Mouse (Mus musculus) C2C12 (cell line): Measurements from ENCODE around the gene Chpf. TPM values are rescaled to one million over a fixed set of nuclear protein-coding genes. Genes with fewer than 3 reads are reported as not detected.

Experiments used
- H3K27me3 ChIP-seq: one replicate; pipeline ENCODE4 v1.6.1; 2011; ENCODE audit not compliant: control insufficient read depth, insufficient read depth, insufficient read length
- H3K36me3 ChIP-seq: one replicate; pipeline ENCODE4 v1.6.1; 2011; ENCODE audit not compliant: control insufficient read depth, insufficient read depth
- H3K4me3 ChIP-seq: one replicate; pipeline ENCODE4 v1.5.1; 2011; ENCODE audit warnings: mild to moderate bottlenecking, control low read depth; ENCODE audit not compliant: poor library complexity, insufficient read depth, severe bottlenecking
- H3K79me2 ChIP-seq: one replicate; pipeline ENCODE4 v1.6.1; 2011; ENCODE audit not compliant: control insufficient read depth, insufficient read depth
- H3K79me3 ChIP-seq: one replicate; pipeline ENCODE4 v1.6.1; 2011; ENCODE audit warnings: low read depth, control low read depth
- H3ac ChIP-seq: one replicate; pipeline ENCODE3; 2011; ENCODE audit warnings: low read depth; ENCODE audit not compliant: control insufficient read depth, insufficient read length
- CEBPB ChIP-seq: IDR thresholded peaks from one replicate; pipeline ENCODE4 v1.6.1; 2011; ENCODE audit warnings: low read depth, mild to moderate bottlenecking, control low read depth, moderate library complexity
- CTCF ChIP-seq: IDR thresholded peaks from one replicate; pipeline ENCODE4 v1.5.1; 2011; ENCODE audit not compliant: control insufficient read depth, insufficient read depth, insufficient read length
- FOSL1 ChIP-seq: IDR thresholded peaks from one replicate; pipeline ENCODE4 v1.8.0; 2011; ENCODE audit warnings: mild to moderate bottlenecking, low read length; ENCODE audit not compliant: poor library complexity, insufficient read depth, severe bottlenecking
- MAX ChIP-seq: IDR thresholded peaks from one replicate; pipeline ENCODE4 v1.6.1; 2011; ENCODE audit warnings: mild to moderate bottlenecking, control low read depth
- MYOD1 ChIP-seq: IDR thresholded peaks from one replicate; pipeline ENCODE4 v1.6.1; 2011; ENCODE audit warnings: low read depth; ENCODE audit not compliant: control insufficient read depth, insufficient read length
- MYOG ChIP-seq: IDR thresholded peaks from one replicate; pipeline ENCODE4 v1.6.1; 2011; ENCODE audit not compliant: control insufficient read depth, insufficient read length; ENCODE audit errors: extremely low read depth
- USF1 ChIP-seq: IDR thresholded peaks from one replicate; pipeline ENCODE4 v1.6.1; 2011; ENCODE audit warnings: low read depth, mild to moderate bottlenecking, control low read depth, moderate library complexity
- polyA plus RNA-seq: library from polyadenylated mRNA; unstranded; fragments of >200 nt; fragmentation: generic; extraction: Trizol; gene quantifications from one replicate; pipeline ENCODE4 v1.2.1, GENCODE M21; 2012; ENCODE audit warnings: missing spikeins

Gene Chpf
- polyA plus RNA-seq, 1 experiment, result 49.3 TPM

DNA sequence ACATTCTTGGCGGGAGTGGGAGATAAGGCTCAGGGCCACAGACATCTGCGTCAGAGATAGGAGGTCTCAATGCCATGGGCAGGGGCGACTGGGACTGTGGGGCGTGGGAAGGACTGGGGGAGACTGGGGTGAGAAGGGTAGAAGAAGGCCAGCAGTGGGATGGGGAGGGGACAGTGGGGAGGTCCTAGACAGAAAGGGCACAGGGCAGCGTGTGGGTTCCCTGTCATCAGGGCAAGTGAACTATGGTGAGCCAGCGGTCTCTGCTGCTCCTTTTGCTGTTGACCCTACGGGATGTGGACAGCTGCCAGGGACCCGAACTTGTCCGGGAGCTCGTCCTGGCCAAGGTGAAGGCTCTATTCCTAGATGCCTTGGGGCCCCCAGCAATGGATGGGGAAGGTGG lies 27.9 kb upstream of the Chpf start, which contains the start of gene Inha:
Gene Inha, plus strand, starts transcription at position 72 of the 400 bp plus-strand sequence.
- H3K36me3 ChIP-seq, result no peaks in the 10 kb centered on the region
- peak within 1 kb of the TSS; percentile 30 for H3K4me3 ChIP-seq
- H3K27me3 ChIP-seq, result peaks cover 4% of the 10 kb centered on the region
- H3K79me2 ChIP-seq, result no peaks in the 10 kb centered on the region
- H3ac ChIP-seq, result peak within 1 kb of the TSS; percentile 84
- H3K79me3 ChIP-seq, result no peaks in the 10 kb centered on the region
- TF ChIP-seq MYOG, result no peak
- TF ChIP-seq CTCF, result no peak
- no peak for TF ChIP-seq MAX
- no peak for TF ChIP-seq CEBPB
- TF ChIP-seq FOSL1, result no peak
- TF ChIP-seq MYOD1, result no peak
- TF ChIP-seq USF1, result no peak

DNA sequence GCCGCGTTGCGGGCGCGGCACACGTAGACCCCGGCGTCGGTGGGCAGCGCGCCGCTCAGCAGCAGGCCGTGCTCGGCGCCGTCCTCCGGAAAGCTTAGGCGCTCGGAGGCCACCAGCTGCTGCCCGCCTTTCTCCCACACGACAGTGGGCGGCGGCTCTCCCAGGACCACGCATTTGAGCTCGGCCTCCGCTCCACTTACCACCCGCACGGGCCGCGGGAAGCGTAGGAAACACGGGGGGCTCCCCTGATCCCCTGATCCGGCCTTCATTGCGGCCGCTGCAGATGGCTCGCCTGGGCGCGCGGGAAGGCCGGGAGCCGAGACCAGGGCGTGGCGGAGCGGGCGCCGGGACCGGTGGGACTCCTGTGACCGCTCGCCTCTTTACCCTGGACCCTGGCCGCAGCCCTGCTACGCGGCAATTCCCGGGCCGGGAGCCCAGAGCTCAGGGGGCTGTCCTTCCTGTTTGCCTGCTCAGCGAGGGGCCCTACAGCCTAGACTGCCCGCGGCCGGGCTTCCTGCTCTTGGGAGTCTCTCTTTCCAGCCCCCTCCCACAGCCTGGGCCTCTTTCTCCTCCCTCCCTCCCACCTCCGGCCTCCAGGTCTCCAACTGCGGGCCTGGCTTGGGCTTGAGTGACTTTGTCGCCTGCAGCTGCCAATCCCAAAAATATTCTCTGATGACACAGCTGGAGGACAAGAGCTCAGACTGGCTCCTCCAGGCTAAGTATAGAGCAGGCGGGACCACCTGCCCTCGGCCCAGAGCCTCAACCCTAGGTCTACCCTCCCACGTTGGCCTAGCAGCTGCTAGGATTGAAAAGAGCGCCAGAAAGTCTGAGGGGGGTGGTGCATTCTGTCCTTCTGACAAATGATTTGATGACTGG lies 27.1 kb upstream of the Chpf start, which contains the start of gene Obsl1:
Gene Obsl1, minus strand, starts transcription at position 497 of the 876 bp plus-strand sequence.
- H3K79me3 ChIP-seq, result no peaks in the 10 kb centered on the region
- H3K4me3 ChIP-seq, result peak within 1 kb of the TSS; percentile 30
- no peak for TF ChIP-seq CEBPB
- TF ChIP-seq MYOG, result no peak
- TF ChIP-seq MAX, result no peak
- no peak for TF ChIP-seq FOSL1
- no peak for TF ChIP-seq USF1
- TF ChIP-seq MYOD1, result no peak
- no peak for TF ChIP-seq CTCF
- H3K79me2 ChIP-seq, result no peaks in the 10 kb centered on the region
- peaks cover 4% of the 10 kb centered on the region for H3K27me3 ChIP-seq
- no peaks in the 10 kb centered on the region for H3K36me3 ChIP-seq
- peak within 1 kb of the TSS; percentile 84 for H3ac ChIP-seq

DNA sequence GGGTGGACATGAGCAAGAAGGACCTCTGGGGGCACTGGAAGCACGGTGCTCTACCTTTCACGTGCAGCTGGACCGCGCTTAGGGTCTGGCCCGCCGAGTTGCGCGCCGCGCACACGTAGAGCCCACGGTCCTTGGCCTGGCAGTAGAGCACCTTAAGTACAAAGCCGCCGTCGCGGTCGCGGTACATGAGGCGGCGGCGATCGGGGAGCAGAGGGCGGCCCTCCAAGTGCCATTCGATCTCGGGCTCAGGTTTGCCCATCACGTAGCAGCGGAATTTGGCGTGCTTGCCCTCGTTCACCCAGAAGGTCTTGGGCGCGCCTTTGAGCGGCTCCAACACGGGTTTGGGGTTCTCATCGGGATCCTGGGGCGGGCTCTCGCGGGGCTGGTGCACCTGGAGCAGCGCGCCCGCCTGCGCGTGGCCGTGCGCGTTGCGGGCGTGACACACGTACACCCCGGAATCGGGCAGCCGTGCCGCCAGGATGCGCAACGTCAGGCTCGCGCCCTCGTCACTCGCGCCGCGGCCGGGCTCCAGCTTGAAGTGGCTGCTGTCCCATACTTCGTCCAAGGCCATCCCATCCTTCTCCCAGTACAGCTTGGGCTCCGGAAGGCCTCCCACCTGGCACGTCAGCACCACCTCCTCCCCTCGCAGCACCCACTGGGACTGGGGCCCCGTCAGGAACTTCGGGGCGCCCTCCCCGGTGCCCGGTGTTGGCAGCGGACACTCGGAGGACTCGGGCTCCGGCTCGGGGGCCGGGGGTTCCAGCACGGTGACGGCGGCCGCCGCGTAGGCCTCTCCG lies 26.2 kb upstream of the Chpf start:
- Histone ChIP-seq H3K79me2 (no peaks in the 10 kb centered on the region), H3K4me3 (peak overlapping the region; percentile 30), H3K27me3 (peaks cover 4% of the 10 kb centered on the region), H3K36me3 (no peaks in the 10 kb centered on the region), H3ac (peak overlapping the region; percentile 84), H3K79me3 (no peaks in the 10 kb centered on the region)
- TF ChIP-seq USF1 (no peak), CTCF (peak; percentile 2)

DNA sequence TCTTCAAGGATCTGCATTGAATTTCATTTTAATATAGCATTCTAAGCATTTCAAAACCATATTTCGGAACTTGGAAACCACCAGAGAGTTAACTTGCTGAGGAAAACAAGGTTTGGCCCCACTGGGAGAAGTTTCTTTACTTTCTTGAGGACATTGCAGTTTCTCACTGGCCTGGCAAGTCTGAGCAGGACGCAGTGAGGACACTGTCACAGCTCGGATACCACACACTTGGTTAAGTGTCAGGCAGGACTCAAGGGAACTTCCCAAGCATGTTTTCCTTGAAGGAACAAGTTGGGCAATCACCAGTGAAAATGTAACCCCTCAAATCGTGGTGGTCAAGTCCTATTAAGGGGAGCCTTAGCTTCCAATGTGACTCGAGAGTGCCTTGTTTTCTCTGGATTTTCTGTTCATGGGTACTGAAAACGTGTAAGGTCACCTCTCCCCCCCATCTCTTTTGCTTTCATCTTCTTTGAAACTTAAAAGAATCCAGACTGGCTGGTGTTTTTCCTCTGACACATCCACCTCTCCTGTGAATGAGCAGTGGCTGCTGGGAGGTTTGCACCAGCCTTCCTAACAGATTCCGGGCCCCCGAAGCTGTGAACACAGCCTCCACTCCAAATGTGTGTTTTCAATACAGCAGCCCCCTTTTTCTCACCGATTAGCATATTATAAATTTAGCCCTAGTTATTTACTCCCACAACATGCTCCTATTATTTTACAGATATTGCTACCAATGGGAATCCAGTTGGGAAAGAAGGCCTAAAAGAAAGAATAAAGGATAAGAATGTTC lies 25.3 kb upstream of the Chpf start:
- peaks cover 4% of the 10 kb centered on the region for H3K27me3 ChIP-seq
- no peaks in the 10 kb centered on the region for H3K36me3 ChIP-seq
- no peaks in the 10 kb centered on the region for H3K79me2 ChIP-seq
- H3K79me3 ChIP-seq, result no peaks in the 10 kb centered on the region
- no peak overlapping the region for H3K4me3 ChIP-seq
- TF ChIP-seq MAX (no peak), CEBPB (no peak)
- H3ac ChIP-seq, result no peak overlapping the region

DNA sequence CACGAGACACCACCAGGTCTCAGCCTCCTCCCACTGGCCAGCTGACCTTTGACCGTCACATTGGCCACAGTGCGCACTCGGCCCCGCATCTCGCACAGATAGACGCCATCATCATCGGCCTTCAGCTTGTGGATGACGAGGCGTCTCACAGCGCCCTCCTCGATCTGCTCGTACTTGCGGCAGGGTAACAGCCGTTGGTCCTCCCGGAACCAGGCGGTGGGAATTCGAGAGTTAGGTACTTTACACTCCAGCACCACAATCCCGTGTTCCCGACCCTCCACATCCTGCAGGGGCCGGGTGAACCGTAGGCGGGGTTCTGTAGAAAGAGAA lies 24.5 kb upstream of the Chpf start:
- H3K79me3 ChIP-seq, result no peaks in the 10 kb centered on the region
- no peak overlapping the region for H3ac ChIP-seq
- no peak overlapping the region for H3K4me3 ChIP-seq
- no peaks in the 10 kb centered on the region for H3K79me2 ChIP-seq
- no peaks in the 10 kb centered on the region for H3K36me3 ChIP-seq
- no peak for TF ChIP-seq FOSL1
- no peak for TF ChIP-seq MYOG
- no peak for TF ChIP-seq CTCF
- no peak for TF ChIP-seq MAX
- no peak for TF ChIP-seq USF1
- no peak for TF ChIP-seq CEBPB
- TF ChIP-seq MYOD1, result no peak
- peaks cover 4% of the 10 kb centered on the region for H3K27me3 ChIP-seq

DNA sequence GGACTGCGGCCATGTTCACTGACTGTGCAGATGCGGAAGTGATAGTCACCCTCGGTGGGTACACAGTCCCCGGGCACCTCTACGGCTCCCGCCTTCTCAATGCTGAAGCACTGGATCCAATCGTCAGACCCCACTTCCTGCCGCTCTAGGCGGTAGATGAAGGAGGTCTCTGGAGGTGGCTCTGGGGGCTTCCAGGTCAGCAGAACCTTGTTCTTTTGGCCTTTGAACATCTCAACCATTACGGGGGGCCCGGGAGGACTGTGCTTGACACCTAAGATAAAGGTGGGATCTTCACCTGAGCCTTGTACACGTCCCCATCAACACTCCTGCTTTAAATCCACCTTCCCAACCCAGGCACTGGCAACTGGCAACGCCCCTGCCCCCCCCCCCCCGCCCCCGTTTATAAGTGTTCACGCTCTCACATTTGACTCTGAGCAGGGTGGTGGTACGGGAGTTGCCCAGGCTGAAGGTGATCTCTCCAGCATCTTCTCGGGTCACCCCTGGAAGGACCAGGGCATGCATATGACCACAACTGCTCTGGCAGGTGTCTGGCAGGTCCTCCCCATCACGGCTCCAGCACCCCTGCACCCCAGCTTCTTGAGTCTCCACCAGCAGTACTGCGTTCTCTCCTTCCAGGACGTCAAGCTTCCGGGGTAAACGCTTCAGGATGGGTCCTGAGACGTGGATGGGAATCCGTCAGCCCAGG lies 24.0 kb upstream of the Chpf start:
- H3ac ChIP-seq, result no peak overlapping the region
- H3K79me2 ChIP-seq, result no peaks in the 10 kb centered on the region
- no peaks in the 10 kb centered on the region for H3K79me3 ChIP-seq
- H3K27me3 ChIP-seq, result peaks cover 4% of the 10 kb centered on the region
- H3K4me3 ChIP-seq, result no peak overlapping the region
- TF ChIP-seq CTCF (no peak), MYOD1 (no peak), FOSL1 (no peak), CEBPB (no peak), MAX (no peak), MYOG (no peak), USF1 (no peak)
- no peaks in the 10 kb centered on the region for H3K36me3 ChIP-seq
